Mouse (Mus musculus): ENCODE results near the gene Ttc23.

- TF ChIP-seq POLR2A (IDR thresholded peaks at IDR 0.05; ENCODE audit: extremely low read depth, insufficient read depth, low read length), result no peak
- no peak for TF ChIP-seq CTCF (IDR thresholded peaks at IDR 0.05; ENCODE audit: low read depth, low read length)
Measured at GRCm38 (mm10) chr7:67691036-67691435, 43.8 kb downstream of the Ttc23 start.

Measured in liver, adult 2 months (tissue).